Mouse (Mus musculus) T-helper 1 cell (primary cell): Measurements from ENCODE around the gene Serpinb9b.
"Not testable (repeated sequence)": the region's sequence is repeated elsewhere in the genome, so short reads cannot be mapped to it uniquely, and the experiment has no call there.

Source experiments
- in situ Hi-C: fragments of 300-600 bp; cut with MboI, MseI; formaldehyde crosslinking; loops from one replicate; pipeline ENCODE4 v1.15.1; 2025; ENCODE audit warnings: high pct_unique_total_duplicates

Gene Serpinb9b

DNA sequence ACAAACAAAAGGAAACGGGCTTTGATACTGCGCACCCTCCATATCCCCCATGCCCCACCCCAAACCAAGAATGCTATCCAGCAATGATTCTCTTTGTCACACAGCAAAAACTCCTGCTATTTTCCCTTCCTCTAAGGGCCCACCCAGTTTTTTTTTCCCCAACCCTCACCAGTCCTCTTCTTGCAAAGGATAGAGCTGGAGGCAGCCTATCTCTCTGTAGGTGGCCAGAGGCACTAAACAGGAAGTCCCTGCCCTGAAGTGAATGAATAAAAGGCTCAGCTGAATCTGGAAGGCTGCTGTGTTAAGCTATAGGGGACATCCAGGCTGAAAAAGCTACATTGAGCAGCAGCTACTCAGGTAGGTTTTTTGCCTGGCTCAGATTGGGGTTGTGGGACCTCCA lies at the start of gene Serpinb9b:
TSS of gene Serpinb9b (plus strand) at position 173 of the 400 bp plus-strand sequence.
- in situ Hi-C loops = no loop called here

DNA sequence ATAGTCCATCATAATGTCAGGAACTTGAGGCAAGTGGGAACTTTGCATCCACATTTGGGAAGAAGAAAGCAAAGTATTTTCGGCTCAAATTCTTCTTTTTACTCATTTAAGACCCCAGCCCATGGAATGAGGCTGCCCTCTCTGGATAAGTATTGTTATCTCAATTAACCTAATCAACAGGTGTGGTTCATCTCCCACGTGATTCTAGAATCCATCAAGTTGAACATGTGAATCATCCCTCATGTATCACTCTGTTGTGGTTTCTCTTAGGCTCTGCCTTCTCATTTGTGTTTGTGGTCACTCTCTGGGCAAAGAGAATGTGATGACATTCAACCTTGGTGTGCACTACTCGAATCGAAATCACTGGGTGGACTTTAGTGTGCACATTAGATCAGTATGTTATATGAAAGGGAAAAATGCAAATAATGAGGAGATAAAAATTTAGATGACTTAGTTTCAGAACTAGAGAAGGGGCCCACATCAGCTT lies 44.6 kb upstream of the Serpinb9b start:
- in situ Hi-C loops = no loop called here

DNA sequence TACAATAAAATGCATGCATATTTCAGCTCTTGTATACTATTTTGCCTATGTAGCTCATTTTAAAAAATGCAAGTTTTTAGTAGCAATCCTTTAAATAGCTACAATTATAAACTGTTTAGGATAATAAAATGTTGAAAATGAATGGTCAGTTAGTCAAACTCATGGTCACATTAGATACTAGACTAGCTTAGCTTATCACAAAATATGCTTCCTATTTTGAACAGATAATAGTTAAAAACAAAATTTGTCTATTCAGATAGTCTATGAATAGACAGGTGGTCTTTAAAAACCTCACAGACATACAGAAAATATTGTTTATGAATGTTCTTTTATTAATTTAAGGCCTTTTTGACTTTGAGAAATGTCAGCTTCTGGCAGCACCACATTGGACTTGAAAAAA lies 41.0 kb upstream of the Serpinb9b start:
- in situ Hi-C loops = no loop called here

DNA sequence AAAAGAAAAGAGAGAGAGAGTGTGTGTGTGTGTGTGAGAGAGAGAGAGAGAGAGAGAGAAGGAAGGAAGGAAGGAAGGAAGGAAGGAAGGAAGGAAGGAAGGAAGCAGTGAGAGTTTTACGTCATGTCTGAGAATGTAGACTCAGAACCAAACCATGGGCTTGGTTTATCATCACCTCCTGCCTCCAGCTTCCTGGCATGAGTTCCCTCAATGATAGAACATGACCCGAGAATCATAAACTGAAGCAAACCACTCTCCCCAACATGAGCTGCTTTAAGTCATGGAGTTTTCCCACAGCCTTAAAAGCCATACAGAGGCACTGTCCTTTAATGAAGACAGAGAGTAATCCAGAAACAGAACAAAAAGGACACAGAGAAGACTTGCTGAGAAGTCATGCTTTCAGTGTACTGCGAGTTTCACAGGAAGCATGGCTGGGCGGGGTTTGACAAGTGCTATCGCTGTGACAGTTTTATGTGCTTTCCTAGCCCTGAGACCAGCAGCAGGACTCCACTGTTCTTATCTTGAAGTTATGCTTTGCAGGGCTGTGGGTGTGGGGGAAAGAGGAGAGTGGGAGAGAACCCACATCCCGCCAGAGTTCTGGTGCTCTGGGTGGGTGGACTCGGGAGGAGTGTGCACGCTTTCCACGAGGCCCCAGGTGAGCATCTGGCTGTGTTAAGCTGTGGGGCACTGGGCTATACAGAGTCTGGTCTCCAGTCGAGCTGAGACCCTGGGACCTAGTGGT lies 33.9 kb upstream of the Serpinb9b start:
- in situ Hi-C loops = no loop called here

DNA sequence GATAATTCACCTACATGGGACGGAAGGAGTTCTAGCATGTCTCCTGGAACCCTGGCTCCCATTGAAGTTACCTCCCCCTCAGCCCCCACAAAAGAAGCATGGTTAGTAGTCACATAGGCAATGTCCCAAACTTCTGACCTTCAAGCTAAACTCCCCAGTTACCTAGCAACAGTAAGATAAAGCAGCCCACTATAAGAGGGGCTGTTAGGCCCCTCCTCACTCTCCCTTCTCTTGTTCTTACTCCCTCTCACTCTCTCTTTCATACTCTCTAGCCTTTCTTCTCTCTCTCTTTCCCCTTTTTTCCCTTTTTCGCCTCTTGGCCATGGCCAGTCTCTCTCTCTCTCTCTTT lies 33.3 kb upstream of the Serpinb9b start:
- in situ Hi-C loops = no loop called here

DNA sequence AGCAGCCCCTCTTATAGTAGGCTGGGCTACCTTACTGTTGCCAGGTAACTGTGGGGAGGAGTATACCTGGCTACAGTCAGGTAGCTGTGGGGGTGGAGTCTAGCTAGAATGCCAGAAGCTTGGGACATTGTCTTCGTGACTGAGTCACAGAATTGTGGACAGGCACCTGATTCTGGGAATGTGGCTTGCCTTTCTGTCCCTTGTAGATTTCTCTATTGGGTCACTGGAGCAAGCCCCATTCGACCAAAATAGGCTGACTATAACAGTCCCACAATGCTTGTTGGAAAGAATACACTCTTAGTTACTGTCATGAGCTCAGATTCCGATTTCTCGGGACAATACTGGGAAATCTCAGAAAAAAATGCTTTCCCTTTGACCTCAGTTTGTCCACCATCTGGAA lies 32.2 kb upstream of the Serpinb9b start:
- in situ Hi-C loops = no loop called here

DNA sequence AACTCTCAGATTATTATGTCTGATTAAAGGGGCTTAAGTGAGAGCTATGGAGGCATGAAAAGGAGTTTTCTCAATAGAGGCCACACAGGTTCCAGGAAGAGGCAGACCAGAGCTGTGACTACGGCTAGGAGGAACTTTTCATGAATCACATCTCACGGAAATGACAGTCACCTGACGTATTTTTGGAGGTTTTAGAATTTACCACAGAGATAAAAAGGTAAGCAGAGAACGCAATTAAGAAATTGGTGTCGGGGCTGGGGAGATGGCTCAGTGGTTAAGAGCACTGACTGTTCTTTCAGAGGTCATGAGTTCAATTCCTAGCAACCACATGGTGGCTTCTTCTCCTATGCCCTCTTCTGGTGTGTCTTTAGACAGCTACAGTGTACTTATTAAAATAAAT lies 25.9 kb upstream of the Serpinb9b start:
- in situ Hi-C loops = loop anchor here (5.0 to 10.0 kb wide), 2 partner anchors 34 to 993 kb away; partner anchors contain the start of gene Serpinb6b

DNA sequence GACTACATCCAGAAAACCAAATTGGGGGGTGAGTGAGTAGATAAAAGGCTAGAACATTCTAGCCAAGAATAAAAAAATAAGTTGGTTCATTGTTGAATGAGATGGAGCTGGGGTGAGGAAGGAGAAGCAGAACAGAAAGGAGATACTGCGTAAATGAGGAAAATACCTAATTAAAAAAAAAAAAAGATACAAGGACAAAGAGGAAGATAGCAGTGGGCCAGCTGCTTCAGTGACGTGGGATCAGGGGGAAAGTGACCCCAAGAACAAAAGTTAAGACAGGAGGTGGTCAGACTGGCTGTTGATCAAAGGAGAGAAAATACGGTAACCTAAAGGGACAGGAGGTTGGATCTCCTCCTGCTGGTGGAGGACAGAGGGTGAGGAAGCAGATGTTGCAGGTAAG lies 24.3 kb upstream of the Serpinb9b start, which contains the start of gene Serpinb9:
TSS of gene Serpinb9 (plus strand) at position 301 of the 400 bp plus-strand sequence.
- in situ Hi-C loops = loop anchor here (5.0 to 10.0 kb wide), 2 partner anchors 36 to 992 kb away; partner anchors contain the start of gene Serpinb6b

DNA sequence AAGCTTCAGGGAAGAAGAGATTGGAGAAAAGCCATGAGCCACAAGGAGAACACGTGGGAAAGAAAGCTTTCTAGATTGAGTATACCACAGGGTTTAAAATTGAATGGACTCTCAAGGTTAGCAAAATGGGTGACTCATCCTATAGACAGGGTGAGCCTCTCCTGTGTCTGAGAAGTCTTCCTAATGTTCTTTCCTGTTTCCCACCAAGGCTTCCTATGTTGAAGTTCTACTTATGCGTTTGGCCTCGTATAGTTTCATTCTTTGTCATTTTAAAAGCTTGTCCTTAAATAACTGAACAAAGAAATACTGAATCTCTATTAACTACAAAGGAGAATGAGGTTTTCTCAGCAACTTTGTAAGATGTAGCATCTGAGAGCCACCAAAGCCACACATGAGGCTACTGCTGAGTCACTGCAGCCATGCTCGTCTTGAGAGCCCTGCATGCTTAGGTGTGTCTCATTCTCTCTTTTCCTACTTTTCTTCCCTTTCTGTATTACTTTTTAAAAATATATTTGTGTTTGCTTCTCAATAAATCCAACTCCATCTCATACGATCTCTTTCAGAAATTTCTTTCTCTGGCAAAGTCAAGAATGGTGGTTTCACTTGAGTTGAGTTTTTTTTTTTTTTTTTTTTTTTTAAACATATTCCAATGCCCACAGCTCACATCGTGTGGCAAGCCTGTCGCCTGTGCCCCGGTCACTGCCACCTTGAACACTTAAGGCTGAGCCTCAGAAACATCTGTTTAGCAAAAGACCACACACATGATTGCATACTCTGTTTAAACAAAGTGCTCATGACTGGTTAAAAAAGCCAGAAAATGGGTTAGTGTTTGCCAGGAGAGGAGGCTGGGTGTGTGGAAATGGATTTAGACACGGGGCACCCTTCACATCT lies 23.4 kb upstream of the Serpinb9b start:
- in situ Hi-C loops = loop anchor here (5.0 to 10.0 kb wide), 2 partner anchors 36 to 991 kb away; partner anchors contain the start of gene Serpinb6b

DNA sequence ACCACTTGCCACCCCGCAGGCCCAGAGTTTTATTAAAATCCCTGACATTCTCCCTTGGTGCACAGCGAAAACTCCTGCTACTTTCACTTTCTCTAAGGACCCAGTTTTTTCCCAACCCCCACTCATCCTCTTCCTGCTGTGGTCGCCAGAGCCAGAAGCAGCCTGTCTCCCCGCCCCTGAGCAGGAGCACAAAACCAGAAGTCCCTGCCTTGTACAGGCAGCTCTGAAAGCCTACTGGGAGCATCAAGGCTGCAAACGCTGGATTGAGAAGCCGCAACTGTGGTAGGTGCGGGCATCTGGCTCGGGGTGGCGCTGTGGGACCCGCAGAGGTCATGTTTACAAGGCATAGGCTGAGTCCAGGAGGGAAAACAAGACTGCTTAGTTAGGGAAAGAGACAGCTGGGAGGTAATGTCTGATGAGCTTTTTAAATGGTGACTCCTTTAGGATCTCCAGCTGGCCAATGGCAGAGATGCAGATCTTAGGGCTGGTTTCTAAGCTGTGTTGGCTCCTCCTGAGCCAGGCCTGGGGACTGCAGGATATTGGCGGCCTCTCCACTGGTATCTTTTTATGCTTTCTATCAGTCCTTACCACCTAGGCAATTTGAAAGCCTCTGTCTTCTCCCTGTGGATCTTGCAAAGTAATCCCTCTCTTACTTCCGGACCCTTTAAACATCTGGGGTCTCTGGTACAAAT lies 22.7 kb upstream of the Serpinb9b start:
- in situ Hi-C loops = loop anchor here (5.0 to 10.0 kb wide), 4 partner anchors 37 to 990 kb away; partner anchors contain the start of genes Serpinb1b and Serpinb6b

DNA sequence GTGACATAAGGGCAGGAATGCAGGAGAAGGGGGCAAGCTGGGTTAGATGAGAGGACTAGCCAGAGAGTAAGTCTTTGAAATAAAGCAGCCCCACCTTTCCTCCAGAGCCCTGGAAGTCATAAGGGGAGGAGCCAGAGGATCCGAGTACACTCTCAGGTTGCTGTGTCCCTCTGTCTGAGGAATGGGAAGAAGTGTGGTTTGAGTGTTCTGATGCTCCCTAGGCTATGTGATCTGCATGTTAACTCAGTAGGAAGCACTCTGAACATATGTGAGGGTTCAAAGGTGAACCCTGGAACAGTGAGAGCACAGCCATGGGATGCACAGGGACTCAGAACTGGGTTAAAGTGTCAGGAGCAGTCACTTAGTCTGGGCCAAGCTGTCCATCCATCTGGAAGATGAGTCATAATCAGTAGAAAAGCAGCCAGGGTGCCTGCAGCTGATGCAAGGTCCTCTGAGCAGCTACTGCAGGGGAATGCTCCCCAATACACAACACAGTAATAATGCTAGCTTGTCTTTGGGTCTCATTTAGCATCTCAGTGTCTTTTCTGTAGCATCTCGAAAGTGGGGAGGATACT lies 21.6 kb upstream of the Serpinb9b start:
- in situ Hi-C loops = loop anchor here (5.0 to 10.0 kb wide), 3 partner anchors 72 to 989 kb away; partner anchors contain the start of gene Serpinb1b

DNA sequence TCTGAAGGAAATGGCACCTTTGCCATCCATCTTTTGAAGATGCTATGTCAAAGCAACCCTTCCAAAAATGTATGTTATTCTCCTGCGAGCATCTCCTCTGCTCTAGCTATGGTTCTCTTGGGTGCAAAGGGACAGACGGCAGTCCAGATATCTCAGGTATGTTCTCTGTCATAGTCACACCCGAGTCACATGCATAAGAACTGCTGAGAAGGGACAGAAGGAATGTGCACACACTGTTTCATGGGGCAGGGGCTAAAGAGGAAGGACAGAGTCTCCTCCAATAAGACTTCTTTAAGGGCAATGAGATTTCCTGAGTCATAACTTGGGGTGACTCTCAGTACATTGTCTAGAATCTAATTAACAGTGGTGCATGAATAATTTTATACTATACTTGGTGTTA lies 20.7 kb upstream of the Serpinb9b start:
- in situ Hi-C loops = loop anchor here (5.0 to 10.0 kb wide), 3 partner anchors 71 to 988 kb away; partner anchors contain the start of gene Serpinb1b

DNA sequence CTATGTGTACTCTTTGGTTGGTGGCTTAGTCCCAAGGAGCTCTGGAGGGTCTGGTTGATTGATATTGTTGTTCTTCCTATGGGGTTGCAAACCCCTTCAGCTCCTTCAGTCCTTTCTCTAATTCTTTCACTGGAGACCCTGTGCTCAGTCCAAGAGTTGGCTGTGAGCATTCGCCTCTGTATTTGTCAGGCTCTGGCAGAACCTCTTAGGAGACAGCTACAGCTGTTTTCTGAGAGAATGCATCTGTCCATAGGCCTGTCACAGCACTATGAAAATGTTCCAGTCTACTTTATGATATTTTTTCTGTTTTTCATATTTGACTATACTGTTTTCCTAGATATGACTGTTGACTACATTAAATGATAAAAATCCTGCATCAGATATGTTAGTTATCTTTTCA lies 14.8 kb upstream of the Serpinb9b start:
- in situ Hi-C loops = no loop called here

DNA sequence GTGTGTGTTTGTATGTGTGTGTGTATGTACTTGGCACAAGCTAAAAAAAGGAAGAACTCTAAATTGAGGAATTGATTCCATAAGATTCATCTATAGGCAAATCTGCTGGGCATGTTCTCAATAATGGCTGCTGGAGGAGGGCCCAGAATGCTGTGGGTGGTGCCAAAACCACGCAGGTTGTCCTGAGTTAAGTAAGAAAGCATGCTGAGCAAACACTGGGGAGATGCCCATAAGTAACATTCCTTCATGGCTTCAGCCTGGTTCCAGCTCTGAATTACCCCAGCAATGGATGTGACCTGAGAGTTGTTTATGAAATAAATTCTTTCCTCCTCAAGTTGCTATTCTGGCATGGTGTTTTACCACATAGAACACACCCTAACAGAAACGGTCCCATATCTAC lies 13.9 kb upstream of the Serpinb9b start:
- in situ Hi-C loops = no loop called here

DNA sequence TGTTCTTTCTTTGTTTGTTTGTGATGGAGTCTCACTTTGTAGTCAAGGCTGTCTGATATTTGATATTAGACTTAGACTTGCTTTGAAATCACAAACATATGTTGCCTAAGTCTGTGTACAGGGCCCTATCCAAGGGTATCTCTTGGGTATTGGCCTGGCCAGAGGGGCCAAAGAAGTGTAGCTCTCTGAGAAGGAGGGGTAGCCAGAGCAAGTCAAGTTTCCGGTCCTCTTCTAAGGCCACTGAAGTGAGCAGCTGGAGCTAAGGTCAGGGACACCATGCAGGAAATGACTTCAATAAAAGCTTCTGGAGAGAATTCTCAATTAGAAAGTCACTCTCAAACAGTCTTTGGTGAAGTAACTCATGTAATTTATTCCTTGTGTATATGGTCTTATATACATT lies 4.8 kb upstream of the Serpinb9b start:
- in situ Hi-C loops = no loop called here

DNA sequence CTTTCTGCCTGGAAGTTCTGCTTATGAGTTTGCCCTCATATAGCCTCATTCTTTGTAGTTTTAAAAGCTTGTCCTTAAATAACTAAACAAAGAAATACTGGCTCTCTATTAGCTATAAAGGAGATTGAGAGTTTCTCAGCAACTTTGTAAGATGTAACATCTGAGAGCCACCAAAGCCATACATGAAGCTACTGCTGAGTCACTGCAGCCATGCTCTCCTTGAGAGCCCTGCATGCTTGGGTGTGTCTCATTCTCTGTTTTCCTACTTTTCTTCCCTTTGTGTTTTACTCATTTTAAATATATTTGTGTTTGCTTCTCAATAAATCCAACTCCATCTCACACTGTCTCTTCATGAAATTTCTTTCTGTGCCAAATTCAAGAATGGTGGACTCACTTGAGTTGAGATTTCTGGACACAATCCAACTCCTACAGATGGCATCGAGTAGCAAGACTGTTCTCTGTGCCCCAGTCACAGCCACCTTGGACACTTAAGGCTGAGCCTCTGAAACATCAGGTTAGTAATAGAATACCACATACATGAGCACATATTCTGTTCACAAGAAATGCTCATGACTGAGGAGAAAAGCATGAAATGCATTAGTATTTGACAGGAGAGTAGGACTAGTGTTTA lies 674 bp upstream of the Serpinb9b start:
- in situ Hi-C loops = no loop called here

DNA sequence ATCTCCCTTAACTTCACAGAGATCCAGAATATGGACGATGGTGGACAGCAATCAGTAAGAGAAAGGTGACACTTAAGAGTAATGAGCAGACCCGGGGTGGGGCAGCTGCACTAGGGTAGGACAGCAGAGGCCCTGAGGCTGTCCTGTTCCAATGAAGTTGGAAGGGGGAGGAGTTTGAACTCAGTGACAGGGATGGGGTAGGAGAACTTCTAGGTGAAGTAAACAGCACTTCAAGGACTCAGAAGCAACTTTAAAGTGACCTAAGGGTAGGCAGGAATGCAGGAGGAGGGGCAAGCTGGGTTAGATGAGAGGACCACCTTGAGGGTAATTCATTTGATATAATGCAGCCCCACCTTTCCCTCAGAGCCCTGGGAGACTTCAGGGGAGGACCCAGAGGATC lies 930 bp downstream of the Serpinb9b start:
- in situ Hi-C loops = no loop called here

DNA sequence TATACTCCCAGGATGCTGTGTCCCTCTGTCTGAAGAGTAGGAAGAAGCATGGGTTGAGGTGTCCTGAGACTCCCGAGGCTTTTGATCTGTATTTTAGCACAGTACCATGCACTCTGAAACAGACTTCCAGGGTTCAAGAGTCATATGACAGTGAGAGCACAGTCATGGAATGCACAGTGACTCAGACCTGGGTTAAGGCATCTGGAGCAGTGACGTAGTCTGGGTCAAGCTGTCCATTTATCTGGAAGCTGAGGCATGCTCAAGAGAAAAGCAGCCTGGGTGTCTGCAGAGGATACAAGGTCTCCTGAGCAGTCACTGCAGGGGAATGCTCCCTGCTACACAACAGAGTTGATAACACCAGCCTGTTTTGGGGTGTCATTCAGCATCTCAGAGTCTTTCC lies 1.3 kb downstream of the Serpinb9b start:
- in situ Hi-C loops = no loop called here

DNA sequence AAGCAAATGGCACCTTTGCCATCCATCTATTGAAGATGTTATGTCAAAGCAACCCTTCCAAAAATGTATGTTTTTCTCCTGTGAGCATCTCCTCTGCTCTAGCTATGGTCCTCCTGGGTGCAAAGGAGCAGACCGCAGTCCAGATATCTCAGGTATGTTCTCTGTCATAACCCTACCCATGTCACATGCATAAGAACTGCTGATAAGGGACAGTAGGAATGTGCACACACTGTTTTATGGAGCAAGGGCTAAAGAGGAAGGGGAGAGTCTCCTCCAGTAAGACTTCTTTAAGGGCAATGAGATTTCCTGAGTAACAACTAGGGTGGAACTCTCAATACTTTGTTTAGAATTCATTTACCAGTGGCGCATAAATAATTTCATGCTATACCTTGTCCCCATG lies 2.3 kb downstream of the Serpinb9b start:
- in situ Hi-C loops = not testable (repeated sequence)

DNA sequence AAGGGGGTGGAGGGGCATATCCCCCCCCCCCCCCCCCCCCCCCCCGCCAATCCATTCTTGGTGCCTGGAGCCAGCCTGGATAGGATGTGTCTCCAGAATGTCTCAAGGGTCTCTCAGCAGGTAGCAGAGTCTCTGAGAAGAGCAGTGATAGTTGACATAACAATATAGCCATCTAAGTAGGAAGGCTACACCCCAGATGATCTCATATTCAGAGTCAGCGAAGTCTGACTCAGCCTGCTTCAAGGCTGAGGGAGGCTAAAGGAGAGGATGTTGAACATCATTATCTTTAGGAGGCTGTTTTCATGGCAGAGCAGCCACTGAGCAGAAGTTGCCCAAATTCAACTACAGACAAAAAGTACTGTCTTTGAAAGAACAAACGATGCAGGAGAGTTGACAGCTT lies 3.1 kb downstream of the Serpinb9b start:
- in situ Hi-C loops = no loop called here

DNA sequence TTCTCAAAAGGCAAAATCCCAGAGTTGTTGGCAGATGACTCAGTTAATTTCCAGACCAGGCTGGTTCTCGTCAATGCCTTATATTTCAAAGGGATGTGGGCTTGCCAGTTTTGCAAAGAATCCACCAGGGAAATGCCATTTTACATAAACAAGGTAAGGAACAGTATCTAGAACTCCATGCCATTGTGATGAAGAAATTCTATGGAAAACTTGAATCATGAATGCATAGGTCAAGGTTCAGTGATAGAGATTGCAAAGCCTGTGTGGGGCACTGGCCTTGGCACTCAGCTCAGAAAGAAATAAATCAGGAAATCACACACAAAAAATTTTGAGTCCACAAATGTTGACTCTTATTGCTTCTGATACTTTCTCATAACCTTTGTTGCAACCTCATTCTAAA lies 8.3 kb downstream of the Serpinb9b start:
- in situ Hi-C loops = no loop called here
